In genomic region chr4:156054130-156054529, GRCm38 (mm10) we compare ENCODE assay signal across 20 mouse cellular contexts. TPM values are rescaled to one million over a fixed set of nuclear protein-coding genes. Genes with fewer than 3 reads are reported as not detected.
"Had no signal": no experiment of that assay in that cellular context is flagged by ENCODE, and none has a peak within 500 bp of the region (broad histone marks: within the 10 kb centered on the region; RNA-seq: fewer than 3 reads in every experiment).

No protein-coding gene starts in this region.

- H3K4me3 ChIP-seq: kidney, embryonic 15.5 days; layer of hippocampus, adult 2 months; left cerebral cortex, adult 2 months; liver, embryonic 13.5 days; midbrain, embryonic 12.5 days; midbrain, embryonic 15.5 days; neural tube, embryonic 13.5 days had no signal

- H3K36me3 ChIP-seq: kidney, embryonic 15.5 days; liver, embryonic 13.5 days; midbrain, embryonic 12.5 days; midbrain, embryonic 15.5 days; neural tube, embryonic 13.5 days had no signal

- H3K9ac ChIP-seq: kidney, embryonic 15.5 days; liver, embryonic 13.5 days; midbrain, embryonic 12.5 days; midbrain, embryonic 15.5 days; neural tube, embryonic 13.5 days had no signal

- H3K27me3 ChIP-seq: kidney, embryonic 15.5 days; liver, embryonic 13.5 days; midbrain, embryonic 12.5 days; midbrain, embryonic 15.5 days; neural tube, embryonic 13.5 days had no signal

- H3K27ac ChIP-seq: kidney, embryonic 15.5 days; layer of hippocampus, adult 2 months; left cerebral cortex, adult 2 months; liver, embryonic 13.5 days; macrophage; midbrain, embryonic 12.5 days; midbrain, embryonic 15.5 days; neural tube, embryonic 13.5 days had no signal

- H3K9me3 ChIP-seq: kidney, embryonic 15.5 days; liver, embryonic 13.5 days; midbrain, embryonic 12.5 days; midbrain, embryonic 15.5 days; neural tube, embryonic 13.5 days had no signal

- H3K4me2 ChIP-seq: kidney, embryonic 15.5 days; liver, embryonic 13.5 days; midbrain, embryonic 12.5 days; midbrain, embryonic 15.5 days; neural tube, embryonic 13.5 days had no signal

- H3K4me1 ChIP-seq: liver, embryonic 13.5 days; midbrain, embryonic 12.5 days; midbrain, embryonic 15.5 days had no signal

- ATAC-seq: midbrain, embryonic 15.5 days had no signal

- DNase-seq: layer of hippocampus, adult 9-11 months; liver, embryonic 13.5 days; lung, adult 2 months; lung, postnatal 14 days; right cerebral cortex, postnatal 4 days; spleen, adult 18-20 months; thymus, postnatal 25 days had no signal

RNA-seq across cellular contexts. Expression of gene Ttll10, which starts 5.1 kb away (rescaled TPM):
- total RNA-seq: left cerebral cortex, postnatal 10 days; left cerebral cortex, postnatal 36 days; megakaryocyte, adult 5-6 weeks; neutrophil, adult 5-6 weeks had no signal
- polyA plus RNA-seq: macrophage; midbrain, embryonic 12.5 days; midbrain, embryonic 15.5 days; neural tube, embryonic 13.5 days had no signal

RNA-seq across cellular contexts. Expression of gene Tnfrsf18, which starts 28.2 kb away (rescaled TPM):
- total RNA-seq: layer of hippocampus, adult 2 months; layer of hippocampus, postnatal 25 days; left cerebral cortex, adult 2 months; left cerebral cortex, postnatal 10 days; left cerebral cortex, postnatal 36 days; liver, adult 2 months had no signal
